Mouse (Mus musculus): ENCODE measurements around the gene A030014E15Rik. TPM values are rescaled to one million over a fixed set of nuclear protein-coding genes. Genes with fewer than 3 reads are reported as not detected.
"Not testable (repeated sequence)": the region's sequence is repeated elsewhere in the genome, so short reads cannot be mapped to it uniquely, and the experiment has no call there.

Gene A030014E15Rik
- not detected in 2 replicates for polyA plus RNA-seq (2011; ENCODE audit: insufficient read depth, insufficient read length, low replicate concordance, missing spikeins)

DNA sequence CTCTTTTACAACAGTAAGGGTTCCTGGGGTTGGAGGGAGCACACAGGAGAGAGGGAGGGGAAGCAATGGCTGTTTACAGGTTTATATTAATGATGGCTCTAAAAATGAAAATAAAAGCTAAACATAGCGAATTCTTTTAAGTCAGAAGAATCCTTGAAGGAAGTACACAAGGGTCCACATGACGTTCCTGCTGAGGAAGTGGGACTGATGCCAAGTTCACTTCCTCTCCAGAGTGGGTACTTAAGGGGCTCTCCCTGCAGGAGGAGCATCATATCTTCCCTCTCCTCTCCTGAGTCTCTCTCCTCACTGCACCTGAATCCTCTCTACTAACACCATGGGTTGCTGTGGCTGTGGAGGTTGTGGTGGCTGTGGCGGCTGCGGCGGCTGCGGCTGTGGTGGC, at the start of gene A030014E15Rik:
A030014E15Rik (plus strand) TSS at position 268 of the 400 bp plus-strand sequence.
- Histone ChIP-seq H3K4me3 (replicated peaks; ENCODE audit: control insufficient read depth, low read depth, low read length) (no peak within 1 kb of the TSS), H3K27ac (ENCODE audit: control insufficient read depth, insufficient read depth, low read depth, low read length, poor library complexity) (no peak within 1 kb of the TSS), H3K4me1 (ENCODE audit: control insufficient read depth, insufficient read depth, low read length) (no peaks in the 10 kb centered on the region)
- WGBS, result 73% methylated on average over 6 of the region's 6 CpGs
- TF ChIP-seq CTCF (IDR thresholded peaks at IDR 0.05; ENCODE audit: control insufficient read depth, insufficient read depth, low read length) (no peak), POLR2A (IDR thresholded peaks at IDR 0.05; ENCODE audit: borderline replicate concordance, control insufficient read depth, low read depth, low read length) (no peak)

DNA sequence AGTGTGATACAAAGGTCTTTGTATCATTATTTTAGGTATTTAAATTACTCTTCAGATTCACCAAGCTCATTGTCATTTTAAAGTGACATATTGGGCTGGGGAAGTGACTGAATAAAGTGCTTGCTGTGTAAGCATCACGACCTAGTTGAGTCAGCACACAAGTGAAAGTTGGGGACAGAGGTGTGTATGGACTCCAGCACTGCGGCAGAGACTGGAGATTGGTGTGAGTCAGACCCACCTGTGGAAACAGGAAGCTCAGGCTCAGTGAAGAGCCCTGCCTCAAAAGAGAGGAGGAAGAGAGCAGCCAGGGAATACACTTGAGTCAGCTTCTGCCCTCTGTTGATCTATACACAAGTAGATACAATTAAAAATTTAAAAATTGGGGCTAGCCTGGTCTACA, 45.5 kb upstream of the A030014E15Rik start:
- Histone ChIP-seq H3K27ac (ENCODE audit: control insufficient read depth, insufficient read depth, low read depth, low read length, poor library complexity) (no peak overlapping the region), H3K4me1 (ENCODE audit: control insufficient read depth, insufficient read depth, low read length) (no peaks in the 10 kb centered on the region), H3K4me3 (replicated peaks; ENCODE audit: control insufficient read depth, low read depth, low read length) (no peak overlapping the region)
- TF ChIP-seq CTCF (IDR thresholded peaks at IDR 0.05; ENCODE audit: control insufficient read depth, insufficient read depth, low read length) (no peak), POLR2A (IDR thresholded peaks at IDR 0.05; ENCODE audit: borderline replicate concordance, control insufficient read depth, low read depth, low read length) (no peak)
- 71% methylated on average over 2 of the region's 2 CpGs for WGBS

DNA sequence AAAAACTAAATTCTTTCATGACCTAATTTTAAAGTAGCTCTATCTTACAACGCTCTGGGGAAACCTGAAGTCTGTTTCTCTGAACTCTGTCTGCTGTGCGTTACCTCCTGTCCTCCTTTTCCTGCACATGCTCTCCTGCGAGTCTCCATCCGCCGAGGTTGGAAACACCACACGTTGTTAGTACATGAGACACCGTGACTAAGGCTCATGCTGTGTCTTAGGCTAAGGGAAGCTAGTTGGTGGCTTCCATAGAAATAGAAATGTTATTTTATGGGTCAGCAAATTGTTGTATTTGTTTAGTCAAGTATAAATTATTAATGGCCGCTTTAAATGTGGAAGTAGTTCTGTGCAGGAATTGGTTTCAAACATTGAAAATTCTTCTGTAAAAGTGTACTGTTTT, 44.5 kb upstream of the A030014E15Rik start:
- no peaks in the 10 kb centered on the region for H3K4me1 ChIP-seq (ENCODE audit: control insufficient read depth, insufficient read depth, low read length)
- 90% methylated on average over 8 of the region's 8 CpGs for WGBS
- TF ChIP-seq POLR2A (IDR thresholded peaks at IDR 0.05; ENCODE audit: borderline replicate concordance, control insufficient read depth, low read depth, low read length) (no peak), CTCF (IDR thresholded peaks at IDR 0.05; ENCODE audit: control insufficient read depth, insufficient read depth, low read length) (no peak)
- no peak overlapping the region for H3K4me3 ChIP-seq (replicated peaks; ENCODE audit: control insufficient read depth, low read depth, low read length)
- H3K27ac ChIP-seq (ENCODE audit: control insufficient read depth, insufficient read depth, low read depth, low read length, poor library complexity), result no peak overlapping the region

DNA sequence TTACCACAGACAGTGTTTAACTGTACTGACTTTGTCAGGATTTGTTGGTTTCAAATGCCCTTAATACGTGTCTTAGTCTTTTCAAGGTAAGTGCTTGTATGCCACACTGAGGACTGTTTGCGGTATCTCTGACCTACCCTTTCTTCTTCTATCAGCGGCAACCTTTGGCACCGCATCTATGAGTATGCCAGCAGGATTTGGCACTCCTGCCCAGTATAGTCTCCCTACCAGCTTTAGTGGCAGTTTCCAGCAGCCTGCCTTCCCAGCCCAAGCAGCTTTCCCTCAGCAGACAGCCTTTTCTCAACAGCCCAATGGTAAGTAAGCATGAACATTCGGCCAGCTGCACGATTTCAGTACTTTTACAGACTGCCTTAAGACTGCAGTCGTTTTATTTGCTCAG, 31.4 kb upstream of the A030014E15Rik start:
- no peak overlapping the region for H3K4me3 ChIP-seq (replicated peaks; ENCODE audit: control insufficient read depth, low read depth, low read length)
- H3K4me1 ChIP-seq (ENCODE audit: control insufficient read depth, insufficient read depth, low read length), result no peaks in the 10 kb centered on the region
- H3K27ac ChIP-seq (ENCODE audit: control insufficient read depth, insufficient read depth, low read depth, low read length, poor library complexity), result no peak overlapping the region
- 92% methylated on average over 7 of the region's 7 CpGs for WGBS
- no peak for TF ChIP-seq POLR2A (IDR thresholded peaks at IDR 0.05; ENCODE audit: borderline replicate concordance, control insufficient read depth, low read depth, low read length)
- no peak for TF ChIP-seq CTCF (IDR thresholded peaks at IDR 0.05; ENCODE audit: control insufficient read depth, insufficient read depth, low read length)

DNA sequence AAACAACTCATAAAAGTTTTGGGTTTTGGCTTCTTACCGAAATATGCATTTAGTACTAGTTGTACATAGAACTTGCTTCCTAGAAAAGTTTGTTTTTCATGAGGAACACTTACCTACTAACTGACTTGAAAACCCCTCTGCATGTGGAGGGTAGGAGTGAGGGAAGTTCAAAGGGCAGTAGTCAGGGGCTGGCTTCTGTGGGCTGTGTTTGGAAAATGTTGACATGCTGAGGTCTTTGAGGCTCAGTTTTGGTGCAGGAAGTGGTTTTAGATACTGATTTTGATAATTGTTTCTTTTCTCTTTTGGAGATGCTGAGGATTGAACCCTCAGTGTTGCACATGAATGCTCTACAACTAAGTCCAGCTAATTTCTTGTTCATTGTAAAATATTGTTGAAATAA, 24.1 kb upstream of the A030014E15Rik start:
- H3K27ac ChIP-seq (ENCODE audit: control insufficient read depth, insufficient read depth, low read depth, low read length, poor library complexity), result no peak overlapping the region
- TF ChIP-seq POLR2A (IDR thresholded peaks at IDR 0.05; ENCODE audit: borderline replicate concordance, control insufficient read depth, low read depth, low read length) (no peak), CTCF (IDR thresholded peaks at IDR 0.05; ENCODE audit: control insufficient read depth, insufficient read depth, low read length) (no peak)
- no peak overlapping the region for H3K4me3 ChIP-seq (replicated peaks; ENCODE audit: control insufficient read depth, low read depth, low read length)
- WGBS, result 84% methylated on average over 1 of the region's 1 CpGs
- H3K4me1 ChIP-seq (ENCODE audit: control insufficient read depth, insufficient read depth, low read length), result no peaks in the 10 kb centered on the region

DNA sequence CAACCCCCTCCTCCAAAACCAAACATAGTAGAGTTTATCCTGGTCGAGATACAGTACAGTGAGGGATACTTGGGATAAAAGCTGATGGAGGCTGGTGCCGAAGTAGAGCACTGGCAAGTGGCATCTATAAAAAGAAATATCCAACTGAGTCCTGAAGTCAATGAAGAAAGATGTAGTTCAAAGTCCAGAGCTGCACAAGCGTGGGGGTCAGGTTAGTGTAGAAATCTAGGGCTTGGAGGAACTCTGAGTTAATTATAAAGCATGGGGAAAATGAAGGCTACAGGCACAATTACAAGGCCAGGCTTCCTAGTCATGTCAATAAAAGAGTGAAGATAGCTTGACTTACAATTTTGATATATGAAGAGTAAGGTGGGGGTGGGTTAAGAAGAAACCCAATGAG, 23.5 kb upstream of the A030014E15Rik start:
- Histone ChIP-seq H3K4me1 (ENCODE audit: control insufficient read depth, insufficient read depth, low read length) (no peaks in the 10 kb centered on the region), H3K4me3 (replicated peaks; ENCODE audit: control insufficient read depth, low read depth, low read length) (no peak overlapping the region), H3K27ac (ENCODE audit: control insufficient read depth, insufficient read depth, low read depth, low read length, poor library complexity) (no peak overlapping the region)
- no peak for TF ChIP-seq POLR2A (IDR thresholded peaks at IDR 0.05; ENCODE audit: borderline replicate concordance, control insufficient read depth, low read depth, low read length)
- no peak for TF ChIP-seq CTCF (IDR thresholded peaks at IDR 0.05; ENCODE audit: control insufficient read depth, insufficient read depth, low read length)
- 91% methylated on average over 3 of the region's 3 CpGs for WGBS

DNA sequence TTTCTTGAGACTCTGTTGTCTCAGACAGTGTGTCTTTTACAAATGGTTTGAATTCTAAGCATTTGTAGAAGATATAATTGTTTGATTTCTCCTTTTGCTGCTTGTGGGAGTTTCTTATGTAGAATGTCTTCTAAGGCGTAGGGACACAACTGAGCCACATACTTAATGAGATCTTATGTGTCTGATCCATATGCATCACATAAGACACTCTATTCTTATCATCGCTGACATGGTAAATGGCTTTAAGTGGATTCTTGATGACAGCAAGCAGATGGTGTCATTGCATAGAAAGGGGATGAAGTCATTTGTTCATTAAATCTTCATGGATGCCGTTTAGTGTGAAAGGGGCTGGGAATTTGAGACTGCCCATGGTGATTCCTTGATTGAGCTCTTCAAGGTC, 18.8 kb upstream of the A030014E15Rik start:
- TF ChIP-seq CTCF (IDR thresholded peaks at IDR 0.05; ENCODE audit: control insufficient read depth, insufficient read depth, low read length) (no peak), POLR2A (IDR thresholded peaks at IDR 0.05; ENCODE audit: borderline replicate concordance, control insufficient read depth, low read depth, low read length) (no peak)
- no peaks in the 10 kb centered on the region for H3K4me1 ChIP-seq (ENCODE audit: control insufficient read depth, insufficient read depth, low read length)
- no peak overlapping the region for H3K27ac ChIP-seq (ENCODE audit: control insufficient read depth, insufficient read depth, low read depth, low read length, poor library complexity)
- WGBS, result 93% methylated on average over 3 of the region's 3 CpGs
- no peak overlapping the region for H3K4me3 ChIP-seq (replicated peaks; ENCODE audit: control insufficient read depth, low read depth, low read length)

DNA sequence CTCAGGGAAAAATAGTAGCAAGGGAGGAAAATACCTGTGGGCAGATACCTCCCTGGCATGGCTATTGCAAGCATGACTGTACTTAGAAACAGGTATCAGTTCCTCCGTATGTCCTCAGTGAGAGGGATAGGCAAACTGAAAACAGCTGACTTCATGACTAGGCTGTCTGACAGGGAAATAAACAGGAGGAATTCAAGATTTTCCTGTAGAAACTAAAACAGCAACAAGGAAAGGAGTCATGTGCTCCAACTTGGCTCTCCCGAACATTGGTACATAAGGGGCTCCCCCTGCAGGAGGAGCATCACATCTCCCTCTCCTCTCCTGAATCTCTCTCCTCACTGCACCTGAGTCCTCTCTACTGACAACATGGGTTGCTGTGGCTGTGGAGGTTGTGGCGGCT, 11.7 kb upstream of the A030014E15Rik start, which contains the start of gene A030005L19Rik:
A030005L19Rik (plus strand) TSS at position 301 of the 400 bp plus-strand sequence.
- no peaks in the 10 kb centered on the region for H3K4me1 ChIP-seq (ENCODE audit: control insufficient read depth, insufficient read depth, low read length)
- 80% methylated on average over 3 of the region's 3 CpGs for WGBS
- H3K4me3 ChIP-seq (replicated peaks; ENCODE audit: control insufficient read depth, low read depth, low read length), result no peak within 1 kb of the TSS
- TF ChIP-seq POLR2A (IDR thresholded peaks at IDR 0.05; ENCODE audit: borderline replicate concordance, control insufficient read depth, low read depth, low read length), result no peak
- TF ChIP-seq CTCF (IDR thresholded peaks at IDR 0.05; ENCODE audit: control insufficient read depth, insufficient read depth, low read length), result no peak
- no peak within 1 kb of the TSS for H3K27ac ChIP-seq (ENCODE audit: control insufficient read depth, insufficient read depth, low read depth, low read length, poor library complexity)

DNA sequence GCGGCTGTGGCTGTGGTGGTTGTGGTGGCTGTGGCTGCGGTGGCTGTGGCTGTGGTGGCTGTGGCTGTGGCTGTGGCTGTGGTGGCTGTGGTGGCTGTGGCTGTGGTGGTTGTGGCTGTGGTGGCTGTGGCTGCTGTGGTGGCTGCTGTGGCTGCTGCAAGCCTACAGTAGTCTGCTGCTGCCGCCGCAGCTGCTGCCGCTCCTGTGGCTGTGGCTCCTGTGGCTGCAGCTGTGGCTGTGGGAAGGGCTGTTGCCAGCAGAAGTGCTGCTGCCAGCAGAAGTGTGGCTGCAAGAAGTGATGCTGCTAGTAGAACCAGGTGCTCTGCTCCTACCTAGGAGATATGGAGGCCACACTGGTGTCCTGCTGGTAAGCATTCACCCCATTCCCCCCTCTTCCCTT, 11.3 kb upstream of the A030014E15Rik start:
- not testable (repeated sequence) for H3K4me1 ChIP-seq (ENCODE audit: control insufficient read depth, insufficient read depth, low read length); H3K4me3 ChIP-seq (replicated peaks; ENCODE audit: control insufficient read depth, low read depth, low read length); H3K27ac ChIP-seq (ENCODE audit: control insufficient read depth, insufficient read depth, low read depth, low read length, poor library complexity)
- WGBS, result 65% methylated on average over 5 of the region's 5 CpGs

DNA sequence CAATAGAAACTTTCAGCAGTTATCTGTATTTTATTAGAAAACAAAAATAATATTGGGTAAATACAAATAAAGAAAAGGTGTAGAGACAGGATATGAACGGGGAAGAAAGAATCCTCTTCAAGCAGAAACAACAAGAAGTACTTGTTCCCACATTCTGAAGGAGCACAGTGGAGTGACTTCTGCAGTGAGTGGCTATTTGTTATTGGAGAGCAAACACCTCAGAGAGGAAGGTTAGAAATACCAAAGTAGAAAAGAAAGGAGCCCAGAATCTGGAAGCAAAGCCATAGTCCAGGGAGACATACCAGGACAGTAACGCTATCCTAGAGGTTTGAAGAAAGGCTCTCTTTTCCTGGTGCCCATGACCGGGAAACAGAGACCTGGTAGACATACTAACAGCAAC, 5.8 kb downstream of the A030014E15Rik start:
- WGBS, result 72% methylated on average over 3 of the region's 3 CpGs
- not testable (repeated sequence) for H3K4me3 ChIP-seq (replicated peaks; ENCODE audit: control insufficient read depth, low read depth, low read length); H3K27ac ChIP-seq (ENCODE audit: control insufficient read depth, insufficient read depth, low read depth, low read length, poor library complexity); H3K4me1 ChIP-seq (ENCODE audit: control insufficient read depth, insufficient read depth, low read length)

DNA sequence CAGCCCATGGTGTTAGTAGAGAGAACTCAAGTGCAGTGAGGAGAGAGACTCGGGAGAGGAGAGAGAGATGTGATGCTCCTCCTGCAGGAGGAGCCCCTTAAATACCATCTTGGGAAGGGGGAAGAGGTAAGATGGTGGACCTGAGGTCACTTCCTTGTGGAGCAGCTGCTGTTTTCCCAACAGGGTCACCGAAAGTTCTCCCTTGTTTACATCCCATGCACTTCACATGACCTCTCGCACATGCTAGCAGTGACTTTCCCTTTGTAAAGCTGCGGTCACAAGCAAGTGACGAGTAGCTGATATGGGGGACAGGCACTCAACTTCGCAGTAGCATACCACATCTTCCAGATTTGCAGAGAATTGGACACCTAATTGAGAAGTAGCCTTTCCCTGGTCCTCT, 6.6 kb downstream of the A030014E15Rik start, which contains the start of gene Gm6217:
Gm6217 (minus strand) TSS at position 74 of the 400 bp plus-strand sequence.
- H3K4me1 ChIP-seq (ENCODE audit: control insufficient read depth, insufficient read depth, low read length); H3K27ac ChIP-seq (ENCODE audit: control insufficient read depth, insufficient read depth, low read depth, low read length, poor library complexity); H3K4me3 ChIP-seq (replicated peaks; ENCODE audit: control insufficient read depth, low read depth, low read length): not testable (repeated sequence)
- no CpG with 5 or more reads among the region's 6 CpGs for WGBS

Data from bone marrow, adult 2 months (tissue).